Mouse (Mus musculus): ENCODE data around the gene Tram1l1. TPM values are rescaled to one million over a fixed set of nuclear protein-coding genes. Genes with fewer than 3 reads are reported as not detected.

Gene Tram1l1
- polyA plus RNA-seq, 1 experiment from 2014 or later: 51.2 TPM

Other genes with a start within 250 kb of the Tram1l1 start
- not detected in 2 replicates for gene 1700006A11Rik, start 105.2 kb downstream of the Tram1l1 start, polyA plus RNA-seq (2015; fragmentation: Nextera tagmentation; extraction: Ambion mirVana)

Measured in neural tube, embryonic 15.5 days (tissue).